Mouse (Mus musculus): ENCODE measurements around the gene Tbc1d23.

Tbc1d23 gene

DNA sequence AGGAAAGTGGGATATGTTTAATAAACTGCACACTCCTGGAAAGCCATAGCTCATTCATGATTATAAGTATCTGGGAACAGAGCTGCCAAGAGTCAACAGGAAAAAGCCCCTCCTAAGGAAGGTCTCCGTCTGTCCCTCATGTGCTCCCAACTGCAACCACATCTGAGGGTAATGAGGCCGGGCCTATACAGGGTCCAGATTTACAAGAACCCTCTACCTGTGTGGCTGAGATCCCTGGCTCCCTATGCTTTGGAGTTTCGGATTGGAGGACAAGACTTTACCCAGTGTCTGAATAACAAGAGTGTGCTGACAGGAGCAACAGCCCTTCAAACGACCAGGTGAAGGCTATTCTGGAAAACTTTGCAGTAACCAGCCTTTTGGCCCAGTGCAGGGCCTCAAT is 73.6 kb downstream of the Tbc1d23 start:
- no peak for DNase-seq

DNA sequence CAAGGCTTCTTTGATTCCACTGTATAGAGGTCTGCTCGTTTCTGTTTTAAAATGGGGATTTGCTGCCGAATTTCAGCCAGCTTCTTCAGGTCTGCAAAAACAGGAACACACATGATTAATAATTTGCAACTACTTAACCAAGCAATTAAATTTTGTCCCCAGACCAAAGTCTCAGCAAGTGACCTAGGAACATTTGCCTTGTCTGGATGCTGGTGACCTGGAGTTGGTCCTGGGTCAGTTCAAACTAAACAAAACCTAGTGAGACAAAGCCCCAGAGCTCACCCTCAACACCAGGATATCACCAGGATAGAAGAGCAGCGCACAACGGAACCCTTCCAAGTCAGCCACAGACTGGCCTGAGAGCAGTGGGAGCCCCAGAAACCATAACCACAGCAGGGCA is 74.2 kb downstream of the Tbc1d23 start:
- DNase-seq, result no peak

DNA sequence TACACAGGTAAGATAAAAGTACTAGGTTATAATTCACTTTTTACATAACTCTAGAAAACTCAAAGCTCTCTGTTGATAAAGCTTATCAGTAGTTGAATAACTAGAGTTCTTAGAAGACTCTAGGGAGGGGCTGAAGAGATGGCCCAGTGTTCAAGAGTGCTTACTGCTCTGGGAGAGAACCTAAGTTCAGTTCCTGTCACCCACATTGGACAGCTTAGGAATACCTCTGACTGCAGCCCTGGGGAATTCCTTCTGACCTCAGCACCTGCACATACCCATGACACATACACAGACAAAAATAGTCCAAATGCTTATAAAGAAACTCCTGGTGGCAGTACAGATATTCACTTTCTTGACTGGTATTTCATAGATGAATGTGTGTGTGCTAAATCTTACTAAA is 75.4 kb downstream of the Tbc1d23 start:
- DNase-seq, result no peak

DNA sequence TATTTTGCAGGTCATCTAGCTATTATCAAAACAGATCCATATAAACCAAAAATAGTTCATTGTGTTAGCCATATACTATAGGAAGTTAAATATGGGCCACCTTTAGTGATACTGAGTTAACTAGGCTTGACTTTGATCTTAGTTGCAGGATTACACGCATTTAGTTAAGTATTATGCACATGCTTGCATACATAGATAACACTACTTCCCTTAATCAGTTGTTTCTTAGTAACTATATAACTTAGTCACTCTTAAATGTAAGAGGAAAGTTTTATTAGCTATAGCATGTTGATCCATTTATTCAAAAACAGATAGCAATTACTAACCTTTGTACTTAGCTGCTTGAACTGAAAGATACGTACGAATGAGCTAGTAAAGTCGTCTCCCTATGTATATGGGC is 79.9 kb downstream of the Tbc1d23 start:
- DNase-seq, result no peak

DNA sequence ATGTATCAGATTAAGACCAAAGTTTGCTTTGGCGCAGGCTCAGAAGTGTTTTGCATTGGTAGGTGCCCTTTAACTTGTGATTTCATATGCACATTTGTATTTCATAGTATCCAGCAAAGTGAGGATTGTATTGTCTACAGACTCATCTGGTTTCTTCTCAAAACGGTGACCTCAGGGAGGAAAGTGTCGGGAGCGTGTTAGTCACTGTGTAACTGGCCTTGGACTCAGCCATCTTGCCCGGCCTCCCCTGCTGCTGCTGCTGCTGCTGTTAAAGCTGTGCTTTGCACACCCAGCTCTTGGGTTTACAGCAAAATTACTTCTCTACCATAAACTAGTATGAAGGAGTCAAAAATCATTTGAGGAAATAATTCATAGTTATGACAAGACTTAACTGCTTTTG is 86.6 kb downstream of the Tbc1d23 start:
- DNase-seq, result no peak

DNA sequence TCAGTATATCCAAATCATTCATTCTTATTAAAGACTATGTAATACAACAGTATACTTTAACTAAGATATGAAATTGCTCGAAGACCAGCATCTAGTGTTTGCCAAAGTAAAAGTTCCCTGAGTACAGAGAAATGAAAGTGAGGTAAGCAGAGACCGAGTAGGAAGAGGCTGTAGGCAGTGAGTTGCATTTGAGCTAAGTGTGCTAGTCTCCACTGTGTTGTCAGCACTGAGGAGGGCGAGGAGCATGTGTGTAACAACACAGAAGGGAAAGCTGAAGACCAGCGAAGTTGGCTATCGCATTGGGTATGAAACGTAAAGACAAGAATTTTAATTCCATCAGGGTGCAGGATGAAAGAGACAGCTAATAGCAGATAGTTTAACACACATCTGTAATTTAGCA is 97.7 kb downstream of the Tbc1d23 start:
- no peak for DNase-seq

DNA sequence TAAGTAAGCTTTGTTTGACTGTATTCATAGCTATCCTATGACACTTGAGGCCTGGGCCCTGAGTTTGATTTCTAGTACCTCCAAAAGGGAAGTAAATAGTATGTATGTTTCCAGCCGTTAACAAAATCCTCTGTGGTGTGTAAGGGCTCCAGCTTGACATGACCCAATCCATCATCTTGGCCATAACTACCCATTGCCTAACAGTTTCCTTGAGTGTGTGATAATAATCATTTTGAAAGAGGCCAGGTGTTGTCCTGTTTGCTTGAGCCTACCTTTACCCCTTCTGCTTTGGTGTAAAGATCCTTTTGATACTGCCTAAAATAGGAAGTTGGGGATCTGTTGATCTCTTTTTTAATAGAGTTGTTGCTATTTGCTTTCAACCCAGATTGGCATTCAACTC is 99.0 kb downstream of the Tbc1d23 start:
- no peak for DNase-seq

DNA sequence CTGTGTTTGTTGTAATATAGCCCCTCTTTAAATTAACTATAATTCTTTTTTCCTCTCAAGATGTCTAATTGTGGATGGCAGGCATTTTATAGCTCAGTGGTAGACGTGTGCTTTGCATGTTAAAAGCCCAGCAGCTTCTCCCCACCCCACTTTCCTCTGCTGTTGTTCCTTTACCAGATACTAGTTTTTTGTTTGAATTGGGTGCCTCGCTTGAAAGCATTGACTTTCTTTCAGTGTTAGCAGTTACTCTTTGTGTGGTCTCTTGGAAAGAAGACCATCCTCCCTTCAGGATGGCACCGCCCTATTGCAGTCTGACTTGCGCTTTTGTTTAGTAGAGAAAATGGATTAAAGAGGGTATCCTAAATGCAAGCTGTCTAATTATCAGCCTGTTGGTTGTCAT is 99.8 kb downstream of the Tbc1d23 start:
- no peak for DNase-seq

DNA sequence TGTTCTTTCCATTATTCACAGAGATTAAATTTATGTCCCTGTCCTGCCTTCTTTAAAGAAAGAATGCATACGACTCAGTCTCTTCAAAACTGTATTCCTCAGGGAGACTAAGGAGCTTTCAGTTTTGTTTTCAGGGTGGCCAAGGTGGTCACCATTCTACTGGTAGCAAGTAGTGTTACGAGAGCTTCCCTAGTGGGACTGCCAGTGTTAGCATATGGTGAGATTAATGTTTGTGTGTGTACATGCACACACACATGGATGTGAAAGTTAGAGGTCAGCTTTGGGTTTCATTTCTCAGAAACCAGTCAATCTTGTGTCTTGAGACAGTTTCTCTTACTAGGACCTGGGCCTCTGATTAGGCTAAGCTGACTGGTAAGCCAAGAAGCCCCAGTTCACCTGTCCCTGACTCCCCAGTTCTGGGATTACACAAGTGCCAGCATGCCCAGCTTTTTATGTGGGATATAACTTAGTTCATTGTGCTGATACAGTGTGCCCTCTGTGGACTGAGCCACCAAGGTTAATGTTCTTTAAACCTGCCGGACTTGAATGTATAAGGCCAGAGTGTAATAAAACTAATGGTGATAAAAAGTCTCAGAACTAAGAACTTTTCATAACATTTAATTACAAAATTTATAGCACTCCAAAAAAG is 100.4 kb downstream of the Tbc1d23 start:
- DNase-seq, result no peak

DNA sequence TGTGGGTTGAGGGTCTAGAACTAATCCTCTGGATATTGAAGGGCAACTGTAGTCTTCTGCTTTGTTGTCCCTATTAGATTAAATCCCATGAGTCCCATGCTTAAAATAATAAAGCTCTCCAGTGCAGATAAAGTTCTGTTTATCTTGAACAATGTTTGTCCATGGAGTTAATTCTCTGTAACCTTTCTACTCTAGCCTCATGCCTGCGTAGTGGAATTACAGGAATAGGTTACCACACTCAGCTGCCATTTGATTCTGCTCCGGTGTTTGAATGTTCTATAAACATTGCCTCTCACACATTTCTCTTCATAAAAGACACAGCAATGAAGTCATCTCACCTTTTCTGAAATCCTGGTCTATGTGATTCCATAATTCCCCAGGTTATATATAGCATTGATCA is 103.5 kb downstream of the Tbc1d23 start:
- DNase-seq, result no peak

DNA sequence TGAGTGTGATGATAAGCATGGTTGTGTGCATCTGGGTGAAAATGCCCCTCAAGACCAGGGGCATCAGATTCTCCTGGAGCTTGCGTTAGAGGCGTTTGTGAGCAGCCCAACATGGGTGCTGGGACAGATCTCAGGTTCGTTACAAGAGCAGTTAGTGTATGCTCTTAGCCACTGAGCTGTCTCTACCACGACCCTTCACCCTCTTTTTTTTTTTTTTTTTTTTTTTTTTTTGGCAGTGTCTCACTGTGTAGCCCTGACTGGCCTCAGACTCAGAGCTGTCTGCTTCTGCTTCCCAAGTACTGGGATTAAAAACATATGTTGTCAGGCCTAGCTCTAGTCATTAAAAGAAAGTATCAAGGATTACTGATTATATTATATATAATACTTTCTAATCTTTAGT is 105.0 kb downstream of the Tbc1d23 start:
- no peak for DNase-seq

DNA sequence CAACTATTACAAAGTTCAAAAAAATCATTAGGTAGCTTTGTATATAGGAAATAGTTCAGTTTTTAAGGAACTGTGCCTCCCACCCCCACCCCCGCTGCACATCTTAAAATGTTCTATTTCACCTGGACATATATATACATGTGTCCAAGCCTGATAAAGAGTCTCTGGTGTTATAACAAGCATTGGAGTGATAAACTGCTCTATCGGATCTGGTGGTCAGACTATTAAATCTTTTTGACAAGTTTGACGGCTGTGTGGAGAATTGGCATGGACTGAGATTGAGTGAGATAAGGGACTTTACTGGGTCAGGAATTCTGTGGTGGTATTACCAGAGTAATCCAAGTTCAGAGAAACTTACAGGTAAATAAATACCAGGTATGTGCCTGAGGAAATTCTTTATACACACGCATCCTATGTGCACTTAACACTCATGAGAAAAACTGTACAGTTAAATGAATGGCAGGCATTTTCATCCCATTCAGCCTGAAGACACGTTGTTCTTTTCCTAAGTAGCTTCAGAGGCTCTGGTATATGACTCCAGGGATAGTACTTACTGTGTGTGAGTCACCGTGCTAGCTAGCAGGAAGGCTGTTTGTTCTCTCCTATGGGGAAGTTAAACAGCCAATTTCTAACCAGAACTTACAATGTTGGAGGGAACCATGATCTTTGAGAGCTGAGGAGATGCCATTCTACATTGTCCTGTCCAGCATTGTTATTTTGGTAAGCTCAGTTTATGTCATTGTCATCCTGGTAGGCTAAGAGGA is 108.4 kb downstream of the Tbc1d23 start:
- no peak for DNase-seq

DNA sequence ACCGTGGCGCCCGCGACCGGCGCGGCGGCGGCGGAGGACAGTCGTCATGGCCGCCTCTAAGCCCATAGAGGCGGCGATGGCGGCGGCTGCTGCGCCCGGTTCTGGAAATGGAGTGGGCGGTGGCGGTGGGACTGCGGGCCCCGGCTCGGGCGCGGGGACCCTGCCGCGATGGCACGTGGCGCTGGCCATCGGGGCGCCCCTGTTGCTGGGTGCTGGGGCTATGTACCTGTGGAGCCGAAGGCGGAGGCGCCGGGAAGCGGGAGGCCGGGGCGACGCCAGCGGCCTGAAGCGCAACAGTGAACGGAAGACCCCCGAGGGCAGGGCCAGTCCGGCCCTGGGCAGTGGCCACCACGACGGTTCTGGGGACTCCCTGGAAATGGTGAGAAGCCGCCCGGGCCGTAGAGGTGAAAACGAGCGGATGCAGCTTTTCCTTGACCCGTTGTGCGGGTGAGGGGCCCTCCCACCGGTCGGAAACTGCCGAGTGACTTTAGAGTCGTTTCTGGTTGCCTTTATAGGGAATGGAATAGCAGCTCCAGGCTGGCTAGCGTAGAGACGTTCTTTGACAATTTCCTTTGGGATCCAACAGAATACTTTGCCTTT is 109.4 kb downstream of the Tbc1d23 start:
- peak; percentile 42 for DNase-seq

DNA sequence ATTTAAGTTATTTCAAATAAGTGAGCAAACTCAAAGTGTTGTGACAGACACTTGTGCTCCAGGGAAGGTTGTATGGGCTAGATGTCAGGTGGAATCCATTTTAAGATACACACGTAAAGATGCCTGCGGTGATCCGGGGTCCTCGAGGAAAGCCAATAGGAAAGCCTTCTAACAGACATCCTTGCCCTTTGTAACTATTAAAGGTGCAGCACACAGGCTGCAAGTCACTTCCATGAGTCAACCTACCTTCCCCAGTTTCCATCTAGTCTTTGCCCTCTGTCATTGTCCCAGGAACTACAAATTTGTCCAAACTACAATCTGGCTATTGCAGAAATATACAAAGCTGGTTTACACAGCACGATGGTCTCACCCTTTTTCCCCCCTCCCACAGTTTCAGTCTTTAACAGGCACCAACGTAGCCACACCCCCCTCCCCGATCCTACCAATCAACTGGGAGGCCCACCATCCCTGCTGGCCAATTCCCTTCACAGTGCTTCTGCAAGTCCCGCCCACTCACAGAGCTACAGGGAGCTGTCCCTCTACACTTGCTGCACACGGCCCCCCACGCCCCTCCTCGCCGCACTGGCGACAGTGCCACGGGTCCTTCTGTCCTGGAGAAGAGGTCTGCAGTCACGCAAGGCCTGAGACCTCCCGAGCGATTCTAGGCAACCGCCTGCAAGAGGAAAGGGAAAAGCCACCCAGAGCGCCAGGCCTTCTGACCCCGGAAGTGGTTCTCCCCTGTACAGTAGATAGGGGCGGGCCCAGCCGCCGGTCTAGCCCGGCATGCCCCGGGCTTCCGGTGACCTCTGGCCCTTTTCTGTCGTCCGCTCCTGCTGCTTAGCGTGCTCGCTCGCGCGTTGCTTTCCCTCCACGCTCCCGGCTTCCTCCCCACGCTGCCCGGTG is 110.1 kb downstream of the Tbc1d23 start, which contains the start of gene Tomm70a:
Gene Tomm70a, plus strand, starts transcription at position 791 of the 903 bp plus-strand sequence.
- DNase-seq, result peak; percentile 90

Data from right cerebral cortex, postnatal 4 days (tissue).